Mouse (Mus musculus) lung, adult 2 months (tissue): ENCODE data around the gene Zglp1.

Experiments
- CTCF ChIP-seq: fragments of 200-500 bp; IDR thresholded peaks from 2 replicates; pipeline ENCODE4 v1.5.1; 2011; ENCODE audit warnings: mild to moderate bottlenecking, low read length, control low read depth; ENCODE audit not compliant: insufficient read depth
- POLR2A ChIP-seq: fragments of 200-500 bp; IDR thresholded peaks from 2 replicates; pipeline ENCODE4 v1.6.1; 2011; ENCODE audit warnings: low read depth, mild to moderate bottlenecking, control low read depth, low read length, borderline replicate concordance; ENCODE audit errors: extremely low read depth

GRCm38 (mm10) chr9:21045235-21045634 lies 21.7 kb downstream of the Zglp1 start:
- no peak for TF ChIP-seq CTCF
- no peak for TF ChIP-seq POLR2A
